Mouse (Mus musculus): ENCODE results near the gene Fxyd2.

Fxyd2 gene

GRCm38 (mm10) chr9:45399434-45399833, at the start of gene Fxyd2:
TSS of gene Fxyd2 (plus strand) at chr9:45399669.
- DNase-seq: no peak

- DNase-seq: peak; percentile 59
Measured at GRCm38 (mm10) chr9:45349851-45350250, 49.6 kb upstream of the Fxyd2 start.

DNA sequence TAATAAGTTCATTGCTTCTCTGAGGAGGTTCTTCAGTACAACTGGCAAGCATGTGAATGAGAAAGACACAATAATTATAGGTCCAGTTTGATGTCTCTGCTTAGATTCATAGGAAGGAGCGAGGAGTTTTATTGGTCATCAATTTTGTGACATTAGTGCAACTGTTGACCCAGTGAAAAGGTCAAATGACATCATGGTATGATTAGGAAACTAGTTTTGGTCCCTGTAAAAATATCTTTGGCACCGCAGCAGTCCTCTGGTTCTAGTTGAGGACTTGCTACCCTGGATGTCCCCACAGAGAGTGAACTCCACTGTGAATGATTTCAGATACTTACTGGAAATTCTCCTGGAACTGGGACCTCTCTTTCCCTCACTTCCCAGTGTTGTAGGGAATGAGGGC, 44.3 kb upstream of the Fxyd2 start:
- DNase-seq: no peak

DNA sequence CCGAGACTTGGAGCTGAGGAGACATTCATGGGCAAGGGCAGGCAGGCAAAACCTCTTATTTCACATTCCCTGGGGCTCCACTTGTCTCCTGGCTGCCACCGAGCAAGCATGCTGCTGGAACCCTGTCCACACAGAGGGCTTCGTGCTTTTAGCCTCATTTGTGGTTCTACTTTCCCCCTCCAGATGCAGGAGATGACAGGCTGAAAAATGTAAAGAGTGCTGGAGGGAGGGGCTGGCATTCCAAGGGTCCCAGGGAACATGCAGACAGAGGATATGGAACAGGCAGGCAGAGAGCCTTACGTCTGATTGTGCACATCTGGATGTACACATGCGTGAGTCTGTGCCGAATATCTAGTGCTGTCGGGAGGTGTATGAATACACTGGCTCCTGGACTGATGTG, 41.1 kb upstream of the Fxyd2 start:
- no peak for DNase-seq

- DNase-seq: no peak
Measured at GRCm38 (mm10) chr9:45362051-45362461, 37.4 kb upstream of the Fxyd2 start.

DNA sequence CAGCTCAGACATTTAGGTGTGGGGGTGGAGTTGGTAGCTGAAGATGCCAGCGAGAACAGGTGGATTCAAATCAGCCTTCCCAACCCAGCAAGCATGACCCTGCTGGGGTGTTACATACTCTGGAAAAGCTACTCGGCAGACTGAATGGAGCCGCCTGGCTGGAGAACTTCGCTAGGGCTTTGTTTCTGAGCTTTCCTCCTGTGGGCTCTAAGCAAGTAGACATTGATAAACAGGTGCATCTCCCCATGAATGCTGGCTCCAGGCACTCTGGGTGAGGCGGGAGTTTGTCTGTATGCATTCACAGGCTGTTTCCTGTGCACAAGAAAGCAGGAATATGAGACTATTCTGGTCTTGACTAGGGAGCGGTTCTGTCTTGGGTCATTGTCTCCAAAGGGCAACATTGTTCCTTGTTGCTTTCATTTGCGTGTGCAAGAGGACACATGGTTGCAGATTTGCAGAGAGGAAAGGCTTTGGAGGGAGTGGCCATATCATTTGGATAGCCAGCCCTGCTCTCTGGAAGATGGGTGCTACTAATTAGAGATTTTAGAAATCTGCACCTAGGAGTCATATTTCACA, 35.7 kb upstream of the Fxyd2 start:
- no peak for DNase-seq

DNA sequence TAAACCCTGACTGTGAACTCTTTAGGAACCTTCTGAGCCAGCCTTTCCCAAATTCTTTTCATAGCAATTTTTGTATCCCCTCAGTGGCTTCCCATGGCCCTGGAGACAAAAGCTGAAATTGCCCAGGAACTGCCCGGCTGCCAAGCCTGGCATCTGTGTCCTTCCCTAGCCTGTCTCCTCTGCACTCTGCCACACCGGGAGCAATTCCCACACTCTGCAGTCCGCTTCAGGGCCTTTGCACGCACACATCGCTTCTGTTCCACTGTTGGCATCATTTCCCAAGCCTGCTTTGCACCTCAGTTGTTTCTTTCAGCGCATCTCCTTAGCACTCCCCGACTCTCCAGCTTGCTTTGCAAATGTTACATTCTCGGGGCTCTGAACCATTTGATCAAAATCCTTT, 31.8 kb upstream of the Fxyd2 start:
- DNase-seq: no peak

DNA sequence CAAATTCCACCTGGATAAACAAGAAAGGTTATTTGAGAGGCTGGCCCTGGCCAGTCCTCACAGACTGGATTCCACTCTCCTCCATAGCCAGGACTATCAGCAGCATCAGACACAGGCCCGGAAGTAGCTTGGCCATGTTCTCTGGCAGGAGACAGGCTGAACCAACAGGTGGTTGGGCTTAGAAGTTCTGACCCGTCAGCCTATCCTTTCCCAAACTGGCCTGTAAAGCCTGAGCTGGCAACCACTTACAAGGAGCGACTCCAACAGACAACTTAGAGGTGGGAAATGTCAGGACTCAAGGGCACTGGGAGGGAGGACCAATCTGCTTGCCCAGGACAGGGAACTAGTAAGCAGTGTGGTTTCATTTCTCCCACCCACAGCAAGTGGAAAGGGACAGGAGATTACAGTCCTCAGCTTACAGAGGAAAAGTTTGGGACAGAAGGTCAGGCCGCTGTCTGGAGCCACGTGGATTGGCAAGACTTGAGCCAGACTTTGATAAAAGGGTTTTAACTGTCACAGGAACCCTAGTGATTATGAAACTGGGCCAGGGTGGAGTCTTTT, 31.0 kb upstream of the Fxyd2 start:
- no peak for DNase-seq

DNA sequence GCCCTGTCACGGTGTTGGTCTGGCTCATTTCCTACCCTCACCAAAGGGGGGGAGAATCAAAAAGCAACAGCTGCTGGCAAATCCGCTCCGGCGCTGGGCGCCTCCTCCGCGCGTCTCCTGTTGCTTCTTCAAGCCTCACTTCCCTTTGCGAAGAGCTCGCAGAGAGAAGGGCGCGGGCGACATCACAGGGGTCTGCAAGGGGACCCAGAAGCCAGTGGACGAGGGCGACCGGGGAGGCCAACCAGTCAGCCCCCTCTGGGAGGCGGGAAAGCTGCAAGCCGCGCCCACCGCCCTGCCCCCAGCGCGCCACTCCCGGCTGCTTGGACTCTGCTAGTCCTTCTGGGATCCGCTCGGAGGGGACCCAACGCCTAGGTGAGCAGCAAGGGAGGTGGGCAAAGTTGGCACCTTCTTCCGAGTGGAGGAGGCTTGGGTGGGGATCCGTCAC, 29.3 kb upstream of the Fxyd2 start, which contains the start of gene Fxyd6:
Gene Fxyd6, plus strand, starts transcription at position 69 of the 445 bp plus-strand sequence.
- DNase-seq: peak; percentile 84

GRCm38 (mm10) chr9:45370616-45371336, 28.7 kb upstream of the Fxyd2 start:
- DNase-seq: no peak

GRCm38 (mm10) chr9:45371337-45371707, 28.1 kb upstream of the Fxyd2 start:
- DNase-seq: peak; percentile 75

- DNase-seq: no peak
Measured at GRCm38 (mm10) chr9:45373896-45374295, 25.6 kb upstream of the Fxyd2 start.

- DNase-seq: no peak
Measured at GRCm38 (mm10) chr9:45374988-45375502, 24.4 kb upstream of the Fxyd2 start.

DNA sequence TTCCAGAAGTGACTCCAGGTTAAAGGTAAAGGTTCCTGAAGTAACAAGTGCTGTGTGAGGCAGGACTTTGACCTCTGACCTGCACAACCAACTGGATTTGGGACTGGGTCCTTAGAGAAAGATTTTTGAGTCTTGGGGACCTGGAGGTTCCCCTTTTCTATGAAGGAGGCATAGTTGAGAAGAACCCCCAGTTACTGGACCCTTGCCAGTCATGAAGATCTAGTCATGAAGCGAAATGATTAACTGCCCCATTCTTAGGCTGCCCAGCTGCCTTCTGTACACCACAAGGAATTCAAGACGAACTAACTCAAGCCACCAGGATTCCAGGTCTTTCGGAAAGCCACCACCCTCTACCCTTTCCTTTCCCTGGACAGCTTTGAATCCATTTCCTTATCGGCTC, 23.0 kb upstream of the Fxyd2 start:
- no peak for DNase-seq

- DNase-seq: no peak
Measured at GRCm38 (mm10) chr9:45376883-45377282, 22.6 kb upstream of the Fxyd2 start.

DNA sequence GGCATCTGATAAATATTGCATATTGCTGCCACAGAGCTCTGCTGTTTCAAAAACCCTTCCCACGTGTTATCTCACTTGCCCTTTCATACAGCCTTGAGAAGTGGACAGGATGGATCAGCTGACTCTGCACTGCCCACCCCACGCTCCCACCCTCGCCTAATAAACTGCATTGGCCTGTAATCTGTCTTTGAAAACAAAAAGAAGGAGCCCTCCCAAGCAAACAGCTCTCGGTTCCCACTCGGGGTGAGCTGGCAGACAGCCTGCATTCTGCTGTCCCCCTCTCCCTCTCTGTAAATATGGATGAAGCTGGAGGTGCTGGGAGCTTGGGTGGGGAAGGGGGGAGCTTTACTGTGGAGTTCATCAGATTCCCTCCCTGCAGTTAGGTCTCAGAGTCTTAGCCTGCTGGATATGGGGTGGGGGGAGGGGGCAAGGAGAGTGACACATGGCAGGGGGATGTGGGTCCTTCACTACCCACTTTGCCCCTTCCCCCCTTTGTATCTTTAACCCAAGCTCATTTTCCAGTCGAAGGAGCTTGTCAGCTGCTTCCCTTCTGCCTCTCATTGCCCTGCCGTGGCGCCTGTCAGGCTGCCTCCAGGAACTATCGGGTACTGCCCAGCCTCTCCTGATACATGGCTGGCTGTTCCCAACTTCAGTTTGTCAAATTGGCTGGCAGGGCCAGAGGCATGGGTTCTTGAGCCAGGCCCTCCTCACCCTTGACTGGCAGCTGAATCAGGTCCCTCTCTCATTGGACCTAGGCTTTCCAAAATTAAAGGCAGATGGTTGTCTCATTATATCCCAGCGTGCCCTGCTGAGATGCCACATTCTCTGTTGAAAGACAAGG, 18.8 kb upstream of the Fxyd2 start:
- DNase-seq: peak; percentile 81

DNA sequence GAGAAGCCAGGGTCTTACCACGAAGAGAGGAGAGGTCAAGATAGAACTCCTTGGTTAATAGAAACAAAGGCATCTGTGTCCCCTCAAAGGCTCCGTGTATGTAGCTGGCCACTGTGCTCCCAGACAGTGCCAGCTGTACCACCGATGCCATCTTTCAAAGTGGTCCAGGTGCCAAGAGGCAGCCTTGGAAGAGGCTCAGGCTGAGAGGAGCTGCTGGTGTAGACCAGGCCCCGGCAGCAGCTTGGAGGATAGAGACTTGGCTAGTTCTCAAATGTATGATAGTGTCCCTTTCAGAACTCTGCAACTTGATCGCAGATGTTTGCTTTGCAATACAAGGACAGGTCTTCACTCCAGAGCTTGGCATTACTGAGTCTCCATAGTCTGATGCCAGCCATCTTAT, 17.1 kb upstream of the Fxyd2 start:
- DNase-seq: no peak

GRCm38 (mm10) chr9:45382834-45383233, 16.6 kb upstream of the Fxyd2 start:
- no peak for DNase-seq

- no peak for DNase-seq
Measured at GRCm38 (mm10) chr9:45383883-45384282, 15.6 kb upstream of the Fxyd2 start.

DNA sequence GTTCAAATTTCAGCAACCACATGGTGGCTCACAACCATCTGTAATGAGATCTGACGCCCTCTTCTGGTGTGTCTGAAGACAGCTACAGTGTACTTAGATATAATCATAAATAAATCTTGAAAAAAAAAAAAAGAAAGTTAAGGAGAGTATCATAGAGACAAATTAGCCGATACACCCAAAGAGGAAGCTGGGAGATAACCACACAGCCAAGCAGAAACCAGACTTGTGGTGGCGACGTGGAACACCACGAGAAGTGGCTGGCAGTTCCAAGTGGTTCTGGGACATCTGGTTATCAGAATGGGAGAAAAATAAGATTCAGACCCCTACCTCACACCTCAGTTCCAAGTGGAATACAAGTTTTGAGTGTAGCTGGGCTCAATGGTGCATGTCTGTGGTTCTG, 12.8 kb upstream of the Fxyd2 start:
- no peak for DNase-seq

- DNase-seq: peak; percentile 86
Measured at GRCm38 (mm10) chr9:45388385-45388994, 11.0 kb upstream of the Fxyd2 start.

GRCm38 (mm10) chr9:45389596-45389995, 9.9 kb upstream of the Fxyd2 start:
- no peak for DNase-seq

DNA sequence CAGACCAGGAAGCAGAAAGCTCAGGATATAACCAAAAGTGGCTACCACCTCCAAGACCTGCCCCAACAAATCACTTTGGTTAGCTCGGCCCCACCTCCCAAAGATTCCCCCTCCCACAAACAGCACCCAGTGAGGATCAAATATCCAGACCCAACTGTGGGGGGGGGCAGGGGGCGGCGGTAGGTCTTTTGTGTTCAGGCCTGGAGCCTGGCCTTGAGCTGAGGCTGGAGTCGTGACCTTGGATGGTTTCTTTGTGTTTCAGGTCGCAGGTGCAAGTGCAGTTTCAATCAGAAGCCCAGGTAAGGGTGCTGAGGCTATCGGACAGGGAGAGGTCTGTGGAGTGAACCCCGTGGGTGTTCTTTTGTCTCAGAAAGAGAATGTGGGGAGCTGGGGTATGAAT, 8.2 kb upstream of the Fxyd2 start:
- DNase-seq: no peak

Data from retina, postnatal 1 day (tissue).